Mouse (Mus musculus) brain, embryonic 14.5 days (tissue): ENCODE measurements around the gene 1500009L16Rik.

ENCODE experiments used
- CTCF ChIP-seq: fragments of 200-500 bp; IDR thresholded peaks from 2 replicates; pipeline ENCODE4 v1.5.1; 2012; ENCODE audit warnings: inconsistent platforms, mild to moderate bottlenecking, moderate library complexity, borderline replicate concordance; ENCODE audit not compliant: insufficient read depth, insufficient read length; ENCODE audit errors: extremely low read depth
- POLR2A ChIP-seq: fragments of 200-500 bp; IDR thresholded peaks from 2 replicates; pipeline ENCODE4 v1.6.1; 2012; ENCODE audit warnings: mild to moderate bottlenecking, inconsistent platforms, borderline replicate concordance; ENCODE audit not compliant: poor library complexity, insufficient read depth, insufficient read length, severe bottlenecking; ENCODE audit errors: extremely low read depth

GRCm38 (mm10) chr10:83805201-83805718, 82.6 kb downstream of the 1500009L16Rik start:
- no peak for TF ChIP-seq POLR2A
- TF ChIP-seq CTCF, result no peak
